8 mouse cellular contexts compared by ENCODE assay signal in genomic region chr7:49842366-49843282, GRCm38 (mm10).
DNase-seq lines count a peak whose midpoint lies in the region; ATAC-seq and TF ChIP-seq lines count a peak whose summit lies in the region.

No protein-coding gene starts in this region.

- DNase-seq in lung, embryonic 14.5 days: peak; percentile 63
- DNase-seq in lung, postnatal 14 days: no peak
- DNase-seq in adipocyte (ENCODE audit: low spot score): no peak
- DNase-seq in kidney, postnatal 36 days: no peak
- no peak for DNase-seq in urinary bladder, postnatal 10 days (ENCODE audit: low spot score)

- no peaks in the 10 kb centered on the region for H3K9me3 ChIP-seq in lung, embryonic 14.5 days (ENCODE audit: low read depth, low read length)
- H3K9me3 ChIP-seq in intestine, embryonic 16.5 days (ENCODE audit: control insufficient read depth, low read length): no peaks in the 10 kb centered on the region
- H3K9me3 ChIP-seq in midbrain, embryonic 15.5 days: no peaks in the 10 kb centered on the region

- no peak overlapping the region for H3K4me2 ChIP-seq in lung, embryonic 14.5 days
- H3K4me2 ChIP-seq in intestine, embryonic 16.5 days (ENCODE audit: low read depth, low read length): no peak overlapping the region
- H3K4me2 ChIP-seq in midbrain, embryonic 15.5 days: peak overlapping the region; percentile 27

- peak overlapping the region; percentile 27; the same call in 1 of the 2 replicates for H3K27ac ChIP-seq in lung, embryonic 14.5 days (ENCODE audit: low read depth)
- H3K27ac ChIP-seq in intestine, embryonic 16.5 days (ENCODE audit: low read length): no peak overlapping the region
- H3K27ac ChIP-seq in midbrain, embryonic 15.5 days: peak overlapping the region; percentile 63

- H3K36me3 ChIP-seq in lung, embryonic 14.5 days (ENCODE audit: insufficient read depth): peaks cover 20% of the 10 kb centered on the region; the same call in 1 of the 2 replicates
- 0 out of 2 replicates have a peak, but pooled peaks cover 6% of the 10 kb centered on the region for H3K36me3 ChIP-seq in intestine, embryonic 16.5 days (ENCODE audit: control insufficient read depth, insufficient read depth, low read length)
- peaks cover 3% of the 10 kb centered on the region; the same call in 1 of the 2 replicates for H3K36me3 ChIP-seq in midbrain, embryonic 15.5 days (replicated peaks)

- ATAC-seq in lung, embryonic 14.5 days (ENCODE audit: insufficient read depth): peak; percentile 67
- peak; percentile 69 for ATAC-seq in common myeloid progenitor, adult 5-6 weeks (replicated peaks; ENCODE audit: low read depth, poor library complexity, severe bottlenecking)
- peak; percentile 84 for ATAC-seq in intestine, embryonic 16.5 days
- peak; percentile 88 for ATAC-seq in midbrain, embryonic 15.5 days (replicated peaks)

- no peaks in the 10 kb centered on the region for H3K27me3 ChIP-seq in lung, embryonic 14.5 days (ENCODE audit: insufficient read depth, low read length)
- H3K27me3 ChIP-seq in intestine, embryonic 16.5 days (replicated peaks; ENCODE audit: control insufficient read depth, insufficient read depth, low read length): no peaks in the 10 kb centered on the region
- H3K27me3 ChIP-seq in midbrain, embryonic 15.5 days (replicated peaks): no peaks in the 10 kb centered on the region

- no peak overlapping the region for H3K9ac ChIP-seq in lung, embryonic 14.5 days
- H3K9ac ChIP-seq in intestine, embryonic 16.5 days (ENCODE audit: low read depth, low read length): no peak overlapping the region
- H3K9ac ChIP-seq in midbrain, embryonic 15.5 days: no peak overlapping the region

- H3K4me1 ChIP-seq in lung, embryonic 14.5 days (ENCODE audit: insufficient read depth): no peaks in the 10 kb centered on the region
- H3K4me1 ChIP-seq in intestine, embryonic 16.5 days (ENCODE audit: control insufficient read depth, insufficient read depth, low read length): peaks cover 4% of the 10 kb centered on the region; the same call in 1 of the 2 replicates
- peaks cover 18% of the 10 kb centered on the region for H3K4me1 ChIP-seq in midbrain, embryonic 15.5 days

- TF ChIP-seq CTCF in lung, embryonic 14.5 days (IDR thresholded peaks at IDR 0.05; ENCODE audit: low read depth): no peak

- 40% methylated on average over 11 of the region's 11 CpGs for WGBS in lung, embryonic 14.5 days
- WGBS in intestine, embryonic 16.5 days: 38% methylated on average over 11 of the region's 11 CpGs
- WGBS in midbrain, embryonic 15.5 days: 19% methylated on average over 11 of the region's 11 CpGs

- H3K4me3 ChIP-seq in lung, embryonic 14.5 days (ENCODE audit: low read depth, low read length): no peak overlapping the region
- no peak overlapping the region for H3K4me3 ChIP-seq in intestine, embryonic 16.5 days (ENCODE audit: low read length)
- H3K4me3 ChIP-seq in midbrain, embryonic 15.5 days: peak overlapping the region; percentile 5; the same call in 1 of the 2 replicates
